Mouse (Mus musculus) pancreas, adult 10 weeks (tissue): Measurements from ENCODE around the gene Rps6ka6. TPM values are rescaled to one million over a fixed set of nuclear protein-coding genes. Genes with fewer than 3 reads are reported as not detected.

ENCODE experiments used
- polyA plus RNA-seq: library from polyadenylated mRNA; stranded (reverse); fragments of 350-450 nt; fragmentation: Illumina TruSeq; extraction: RNeasy Lipid Tissue Mini Kit (QIAGEN cat#74804); gene quantifications from one replicate; pipeline ENCODE4 v1.2.3, GENCODE M21; 2015; ENCODE audit warnings: low read depth, low replicate concordance; ENCODE audit not compliant: insufficient read depth

The Rps6ka6 gene
- polyA plus RNA-seq: 0.31 TPM

DNA sequence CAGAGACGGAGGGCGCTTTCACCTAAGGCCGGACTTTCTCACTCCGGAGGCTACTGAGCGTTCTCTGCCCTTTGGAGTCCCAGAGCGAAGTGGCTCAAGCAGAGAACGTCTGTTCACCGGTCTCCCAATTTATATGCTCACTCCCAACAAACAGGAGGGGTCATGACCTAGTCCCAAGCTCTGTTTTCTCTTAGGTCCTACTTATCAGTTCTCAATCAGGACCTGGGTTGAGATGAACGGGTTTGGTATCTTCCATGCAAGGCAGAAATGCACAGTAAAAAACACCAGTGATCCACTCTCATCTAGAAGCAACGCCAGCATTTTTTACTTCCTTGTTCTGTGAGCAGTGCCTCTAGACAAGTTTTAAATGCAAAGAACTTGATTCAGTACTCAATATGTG lies at the start of gene Rps6ka6:
Gene Rps6ka6, minus strand, starts transcription at position 101 of the 400 bp plus-strand sequence.

Other genes with a start within 250 kb of the Rps6ka6 start
- 0.17 TPM for gene Hdx, start 159.1 kb upstream of the Rps6ka6 start, polyA plus RNA-seq